Mouse (Mus musculus) thymus, adult 2 months (tissue): ENCODE measurements around the gene Tubd1.

Experiments used
- CTCF ChIP-seq: fragments of 200-500 bp; IDR thresholded peaks from 2 replicates; pipeline ENCODE4 v1.5.1; 2012; ENCODE audit warnings: mild to moderate bottlenecking, control low read depth, low read length, moderate library complexity, borderline replicate concordance; ENCODE audit not compliant: control insufficient read depth, poor library complexity, insufficient read depth; ENCODE audit errors: extremely low read depth
- POLR2A ChIP-seq: fragments of 200-500 bp; IDR thresholded peaks from 2 replicates; pipeline ENCODE4 v1.6.1; 2012; ENCODE audit warnings: mild to moderate bottlenecking, low read length, control low read depth, moderate library complexity; ENCODE audit not compliant: control insufficient read depth, poor library complexity, insufficient read depth; ENCODE audit errors: extremely low read depth

- TF ChIP-seq POLR2A, result no peak
- TF ChIP-seq CTCF, result no peak
These were observed 65.4 kb downstream of the Tubd1 start for GRCm38 (mm10) chr11:86610239-86610638.
